Mouse (Mus musculus) gastrocnemius, adult 8-10 months (tissue): ENCODE data around the gene Lcp2. TPM values are rescaled to one million over a fixed set of nuclear protein-coding genes. Genes with fewer than 3 reads are reported as not detected.
"Not testable (repeated sequence)": the region's sequence is repeated elsewhere in the genome, so short reads cannot be mapped to it uniquely, and the experiment has no call there.

Experiments used
- DNase-seq, 2 experiments: peaks; one replicate each; pipeline ENCODE4 v3.0.0; 2022; ENCODE audit warnings: low spot score in 2 of 2
- total RNA-seq, 4 experiments: library from RNA; stranded (reverse); gene quantifications; 2 replicates each; pipeline ENCODE4 v1.2.4; 2022

Gene Lcp2
- total RNA-seq, 4 experiments from 2014 or later = 0.19 to 0.62 (median 0.36) TPM

DNA sequence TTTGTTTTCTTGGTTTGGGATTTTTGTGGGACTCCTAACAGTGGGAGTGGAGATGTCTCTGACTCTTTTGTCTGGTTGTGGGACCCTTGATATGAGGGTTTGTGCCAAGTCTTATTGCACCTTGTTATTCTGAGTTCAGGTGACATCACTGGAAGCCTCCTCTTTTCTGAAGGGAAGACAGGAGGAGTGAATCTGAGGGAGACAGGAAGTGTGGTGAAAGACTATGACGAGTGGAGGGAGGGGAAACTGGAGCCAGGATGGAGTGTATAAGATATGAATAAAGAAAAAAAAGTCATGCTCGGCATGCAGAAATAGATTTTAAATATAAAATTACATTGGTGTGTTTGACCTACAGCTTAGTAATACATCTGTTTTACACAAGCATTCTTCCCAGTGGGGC, 37.9 kb downstream of the Lcp2 start:
- no peak for DNase-seq

DNA sequence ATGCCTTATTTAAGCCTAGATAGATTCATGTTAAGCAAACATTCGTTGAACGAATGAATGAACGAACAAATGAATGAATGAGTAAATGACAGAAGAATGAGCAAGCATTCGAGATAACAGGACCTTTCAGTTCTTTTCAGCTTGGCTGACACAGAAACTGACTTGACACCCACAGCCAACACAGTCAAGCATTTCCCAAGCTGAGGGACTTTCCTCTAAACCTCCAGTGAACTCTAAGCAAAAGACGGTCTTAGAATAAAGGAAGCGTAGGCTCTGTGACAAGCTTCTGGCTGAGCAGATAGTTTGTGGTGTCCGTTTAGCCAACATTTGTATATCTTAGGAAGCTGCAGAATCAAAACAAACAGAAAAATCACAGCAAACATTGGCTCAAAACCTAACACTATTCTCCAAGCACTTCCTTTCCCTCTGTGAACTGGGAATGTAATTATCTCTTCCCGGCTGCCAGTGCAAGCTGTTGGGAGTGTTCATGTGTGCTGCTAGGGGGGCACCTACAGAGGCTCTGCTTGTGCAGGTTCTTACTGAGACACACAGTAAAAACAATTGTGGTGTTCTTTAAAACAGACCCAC, 39.5 kb downstream of the Lcp2 start:
- DNase-seq = no peak

DNA sequence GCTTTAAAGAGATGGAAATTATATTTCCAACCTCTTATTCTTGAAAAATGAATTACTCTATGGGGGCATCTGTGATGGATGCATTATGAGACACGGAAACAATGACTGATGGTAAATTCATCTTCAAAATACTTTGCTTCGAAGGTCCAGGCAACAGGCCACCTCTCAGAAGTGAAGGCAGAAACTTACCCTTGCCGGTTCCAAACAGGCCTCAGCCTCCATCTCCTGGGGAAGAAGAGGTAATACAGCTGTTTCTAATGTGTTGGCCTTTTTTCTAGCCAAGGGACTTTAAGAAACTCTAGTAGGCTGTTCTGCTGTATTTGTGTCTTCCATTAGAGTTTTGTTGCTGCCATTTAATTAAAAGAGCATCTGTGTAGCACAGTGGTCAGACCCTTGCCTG, 40.3 kb downstream of the Lcp2 start:
- DNase-seq = no peak

DNA sequence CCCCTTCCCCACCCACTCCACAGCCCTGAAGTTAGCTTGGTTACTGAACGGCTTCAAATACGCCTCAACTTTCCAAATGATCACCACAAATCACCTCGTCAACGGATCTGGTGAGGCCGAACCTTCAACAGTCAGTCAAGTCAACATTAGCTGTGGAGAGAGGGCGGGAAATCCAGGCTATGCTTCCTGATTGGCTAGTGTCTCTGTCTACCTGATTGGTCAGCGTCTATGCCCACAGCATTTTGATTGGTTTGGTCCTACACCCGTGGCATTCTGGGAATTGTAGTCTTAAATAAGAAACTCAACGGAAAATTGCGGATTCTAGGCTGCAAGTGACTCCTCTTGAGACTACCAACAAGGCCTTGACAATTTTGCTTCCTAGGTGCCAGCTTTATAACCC, 51.7 kb downstream of the Lcp2 start, which contains the start of gene 4930469K13Rik:
4930469K13Rik (minus strand) TSS at position 133 of the 400 bp plus-strand sequence.
- no peak for DNase-seq

DNA sequence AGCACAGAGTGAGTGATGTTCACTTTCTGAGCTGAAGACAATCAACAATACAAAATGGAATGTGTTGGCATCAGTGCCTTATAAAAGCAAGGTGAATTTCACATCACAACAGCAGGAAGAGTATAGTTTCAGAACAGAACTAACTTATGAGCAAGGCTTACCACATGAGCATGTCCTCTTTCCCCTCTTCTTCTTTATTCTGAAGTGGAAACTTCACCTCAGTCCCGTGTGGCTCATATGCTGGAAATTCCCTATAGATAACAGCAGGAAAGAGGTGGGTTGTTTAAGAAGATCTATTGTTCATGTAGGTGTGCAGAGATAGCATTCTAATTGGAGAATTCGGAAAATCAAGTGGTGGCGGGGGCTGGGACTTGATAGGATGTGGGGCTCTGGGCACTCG, 55.1 kb downstream of the Lcp2 start:
- no peak for DNase-seq

DNA sequence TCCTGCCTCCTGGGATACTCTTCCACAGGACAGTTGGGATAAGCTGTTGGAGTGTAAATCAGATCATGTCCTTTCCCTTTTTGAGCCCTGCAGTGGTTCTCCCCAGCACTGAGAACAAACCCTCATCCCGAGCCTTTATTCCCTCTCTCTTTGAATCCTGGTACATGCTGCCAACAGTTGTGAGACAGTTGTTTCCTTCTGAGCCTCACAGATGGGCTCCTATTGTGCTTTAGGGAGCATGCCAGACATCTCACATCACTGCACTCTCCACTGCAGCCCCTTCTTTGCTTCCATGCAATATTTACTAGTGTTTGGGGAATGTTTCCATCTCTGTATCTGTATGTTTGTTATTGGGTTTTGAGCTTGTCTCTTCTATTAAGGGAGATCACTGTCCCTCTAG, 58.2 kb downstream of the Lcp2 start:
- DNase-seq = no peak

DNA sequence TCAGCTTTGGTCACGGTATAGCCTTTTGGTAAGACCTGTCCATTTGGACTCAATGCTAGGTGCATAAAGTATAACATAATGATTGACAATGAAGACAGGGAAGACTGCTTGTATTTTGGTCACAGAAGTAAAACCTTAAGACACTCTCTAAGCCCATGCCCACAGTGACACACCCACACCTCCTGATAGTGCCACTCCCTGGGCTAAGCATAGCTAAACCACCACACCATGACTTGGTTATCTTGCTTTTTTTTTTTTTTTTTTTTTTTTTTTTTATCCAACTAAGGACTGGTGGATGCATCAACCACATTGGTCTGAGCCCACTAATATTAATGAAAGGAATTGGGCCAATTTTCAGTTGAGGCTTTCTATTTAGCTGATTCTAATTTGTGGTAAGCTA, 62.5 kb downstream of the Lcp2 start:
- DNase-seq = no peak

DNA sequence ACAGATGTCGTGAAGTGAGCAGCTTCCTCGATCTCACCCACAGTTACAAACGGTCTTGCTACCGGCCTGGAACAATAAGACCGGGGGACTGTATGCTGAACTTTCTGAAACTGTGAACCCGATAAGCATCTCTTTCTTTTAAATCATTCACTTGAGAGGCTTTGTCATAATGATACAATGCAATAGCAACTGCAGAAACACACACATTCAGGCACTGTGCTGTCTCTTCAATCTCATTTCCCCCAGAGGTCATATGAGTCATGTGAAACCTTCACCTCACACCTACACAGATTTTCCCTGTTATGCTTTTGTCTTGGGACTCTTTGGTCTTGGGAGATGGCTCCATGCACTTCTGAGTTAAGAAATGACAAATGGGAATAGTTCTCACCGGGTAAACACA, 65.2 kb downstream of the Lcp2 start:
- DNase-seq = no peak

DNA sequence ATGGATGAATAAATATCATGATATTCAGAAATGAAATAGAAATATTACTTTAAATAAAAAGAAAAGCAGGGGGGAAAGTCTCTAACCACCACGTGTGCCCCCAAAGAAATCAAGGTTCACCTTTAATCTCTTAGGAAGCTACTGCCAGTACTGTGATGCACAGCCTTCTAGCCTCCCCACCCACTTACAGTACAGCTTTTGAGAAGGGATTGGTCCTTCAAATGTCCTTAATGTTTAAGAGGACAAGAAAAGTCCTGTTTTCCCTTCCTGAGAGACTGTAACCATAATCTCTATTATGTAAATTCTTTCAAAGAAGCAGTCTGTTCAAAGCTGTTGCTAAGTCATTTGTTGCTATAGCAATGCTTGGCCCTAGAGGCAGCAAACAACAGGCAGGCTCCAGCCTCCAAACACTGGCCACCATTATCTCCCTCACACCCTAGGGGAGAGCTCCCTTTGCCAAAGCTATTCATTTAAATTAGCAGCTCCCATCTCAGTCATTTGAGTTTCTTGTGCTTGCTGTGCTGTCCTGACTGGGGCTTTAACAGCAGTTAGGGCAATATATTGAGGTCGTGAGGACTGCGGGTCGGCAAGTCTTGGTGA, 66.2 kb downstream of the Lcp2 start:
- no peak for DNase-seq

DNA sequence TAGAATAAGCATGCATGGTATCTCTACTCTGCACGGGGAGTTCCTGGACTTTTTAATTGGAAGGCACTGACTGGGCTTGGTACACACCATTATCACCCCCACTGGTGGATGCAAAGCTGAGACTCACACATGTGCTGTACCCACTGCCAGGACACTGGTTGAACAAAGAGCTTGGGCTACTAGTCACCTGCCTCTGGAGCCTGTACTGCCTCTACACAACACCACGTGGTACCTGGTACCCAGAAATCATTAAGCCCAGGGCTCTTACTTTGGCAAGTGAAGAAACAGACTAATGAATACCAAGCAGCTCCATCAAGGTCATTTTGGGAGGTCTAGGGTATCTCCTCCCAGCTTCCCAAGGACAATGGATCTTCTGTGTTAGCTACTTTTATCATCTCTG, 67.0 kb downstream of the Lcp2 start:
- no peak for DNase-seq

DNA sequence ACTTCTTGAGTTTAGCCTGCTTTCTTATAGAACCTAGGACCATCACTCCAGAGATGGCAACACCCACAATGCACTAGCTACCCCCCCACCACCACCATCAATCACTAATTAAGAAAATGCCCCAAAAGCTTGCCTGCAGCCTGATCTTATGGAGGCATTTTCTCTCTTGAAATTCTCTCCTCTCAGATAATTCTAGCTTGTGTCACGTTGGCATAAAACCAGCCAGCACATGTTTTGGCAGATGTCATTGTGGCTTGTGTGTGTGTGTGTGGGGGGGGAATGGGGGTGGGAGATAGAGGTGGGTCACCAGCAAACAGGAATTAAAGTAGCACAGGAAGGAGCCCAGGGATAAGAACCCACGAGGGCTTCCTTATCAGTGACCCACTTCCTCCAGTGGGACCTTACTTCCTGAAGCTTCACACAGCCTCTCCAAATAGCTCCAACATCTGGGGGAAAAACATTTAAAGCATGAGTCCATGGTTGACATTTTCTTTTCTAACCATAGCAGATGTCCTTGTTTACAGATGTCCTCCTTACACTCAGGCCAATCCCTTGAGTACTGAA, 69.9 kb downstream of the Lcp2 start:
- DNase-seq = no peak

DNA sequence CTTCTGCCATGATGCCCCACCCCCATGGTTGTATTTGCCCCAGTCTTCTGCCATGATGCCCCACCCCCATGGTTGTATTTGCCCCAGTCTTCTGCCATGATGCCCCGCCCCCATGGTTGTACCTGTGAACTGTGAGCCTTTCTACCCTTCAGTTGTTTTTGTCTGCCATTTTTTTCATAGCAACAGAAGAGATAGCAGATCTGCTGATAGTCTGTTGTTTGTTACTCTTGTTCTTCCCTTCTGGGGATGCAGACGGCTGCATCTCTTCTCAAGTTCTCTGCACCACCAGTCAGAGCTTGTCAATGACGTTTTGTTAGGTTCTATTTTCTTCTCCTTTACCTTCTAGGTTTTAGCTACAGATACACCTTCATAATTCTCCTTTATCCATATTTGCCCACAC, 70.9 kb downstream of the Lcp2 start:
- no peak for DNase-seq

DNA sequence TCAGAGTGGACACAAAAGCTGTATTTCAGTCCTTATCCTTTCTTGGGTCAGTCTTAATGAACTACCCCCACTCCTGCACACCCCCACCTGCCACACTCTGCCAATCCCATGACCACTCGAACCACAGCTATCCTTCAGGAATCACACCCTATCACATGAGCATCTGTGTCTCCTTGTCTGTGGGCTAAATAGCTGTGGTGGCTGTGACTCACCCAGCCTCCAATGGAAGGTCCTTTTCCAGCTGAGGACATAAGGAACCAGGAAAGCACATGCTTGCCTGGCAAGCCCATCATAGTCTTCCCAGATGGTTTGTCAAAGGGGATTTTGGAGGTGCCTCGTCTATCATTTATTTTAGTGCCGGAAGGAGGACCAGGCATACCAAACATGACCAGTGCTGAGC, 71.6 kb downstream of the Lcp2 start:
- DNase-seq = no peak

DNA sequence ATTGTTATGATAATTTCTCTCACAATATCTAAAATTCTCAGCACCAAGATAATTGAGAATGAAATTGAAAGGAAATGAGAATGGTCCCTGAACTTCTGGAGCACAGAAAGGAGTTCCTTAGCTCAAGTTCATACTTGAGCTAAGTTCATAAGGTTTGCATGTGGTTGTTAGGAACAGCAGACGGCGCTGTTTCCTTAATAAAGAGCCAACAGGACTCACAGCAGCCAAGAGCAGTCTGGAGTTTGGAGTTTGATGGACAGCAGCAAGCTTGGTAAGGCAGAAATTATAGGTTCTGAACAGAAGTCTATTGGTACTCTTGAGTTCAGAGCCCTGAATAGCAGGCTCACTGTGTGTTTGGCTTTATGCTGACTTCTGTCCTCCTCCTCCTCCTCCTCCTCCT, 76.4 kb downstream of the Lcp2 start:
- DNase-seq = no peak

DNA sequence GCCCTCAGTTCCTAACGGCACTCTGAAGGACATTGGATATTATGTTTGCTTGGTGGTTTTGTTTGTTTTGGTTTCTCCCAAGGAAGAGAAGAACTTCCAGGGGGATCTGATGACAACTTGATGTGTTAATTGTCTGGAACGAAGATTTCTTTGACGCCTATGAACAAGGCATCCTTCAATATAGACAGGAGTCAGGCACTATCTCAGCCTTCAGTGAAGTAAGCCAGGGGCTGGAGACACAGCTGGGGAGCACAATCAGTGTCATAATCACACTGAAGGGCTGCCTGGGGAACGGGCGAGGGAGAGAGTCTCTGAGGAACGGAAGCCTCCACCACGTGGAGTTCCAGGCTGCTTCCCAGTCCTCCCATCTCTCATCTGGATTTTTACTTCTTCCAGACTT, 78.1 kb downstream of the Lcp2 start:
- DNase-seq = no peak

DNA sequence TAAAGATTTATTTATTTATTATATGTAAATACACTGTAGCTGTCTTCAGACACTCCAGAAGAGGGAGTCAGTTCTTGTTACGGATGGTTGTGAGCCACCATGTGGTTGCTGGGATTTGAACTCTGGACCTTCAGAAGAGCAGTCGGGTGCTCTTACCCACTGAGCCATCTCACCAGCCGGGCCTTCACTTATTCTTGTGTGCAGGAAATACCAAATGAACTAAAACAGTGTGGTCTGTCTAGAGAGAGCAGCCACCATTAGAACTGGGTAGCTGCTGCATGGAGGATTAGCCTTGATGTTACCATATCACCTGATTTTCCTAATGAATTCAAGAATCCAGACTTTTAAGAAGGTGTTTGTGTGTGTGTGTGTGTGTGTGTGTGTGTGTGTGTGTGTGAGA, 79.0 kb downstream of the Lcp2 start:
- DNase-seq = not testable (repeated sequence)

DNA sequence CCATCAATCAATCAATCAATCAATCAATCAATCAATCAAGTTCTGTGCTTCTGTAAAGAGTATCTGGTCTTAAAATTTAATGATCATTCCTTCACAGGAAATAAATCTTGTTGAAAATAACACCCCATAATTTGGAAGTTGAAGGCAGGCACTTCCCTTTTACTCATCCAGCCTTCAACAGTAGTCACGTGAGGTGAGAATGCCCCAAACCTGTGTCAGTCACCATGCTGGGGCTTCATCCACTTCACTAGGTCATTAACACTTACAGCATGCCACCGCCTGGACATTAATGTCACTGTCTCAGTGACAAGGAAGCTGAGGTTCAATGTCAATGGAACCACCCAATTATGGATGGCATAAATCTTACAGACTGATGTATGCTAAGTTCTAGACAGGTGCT, 81.7 kb downstream of the Lcp2 start:
- no peak for DNase-seq

DNA sequence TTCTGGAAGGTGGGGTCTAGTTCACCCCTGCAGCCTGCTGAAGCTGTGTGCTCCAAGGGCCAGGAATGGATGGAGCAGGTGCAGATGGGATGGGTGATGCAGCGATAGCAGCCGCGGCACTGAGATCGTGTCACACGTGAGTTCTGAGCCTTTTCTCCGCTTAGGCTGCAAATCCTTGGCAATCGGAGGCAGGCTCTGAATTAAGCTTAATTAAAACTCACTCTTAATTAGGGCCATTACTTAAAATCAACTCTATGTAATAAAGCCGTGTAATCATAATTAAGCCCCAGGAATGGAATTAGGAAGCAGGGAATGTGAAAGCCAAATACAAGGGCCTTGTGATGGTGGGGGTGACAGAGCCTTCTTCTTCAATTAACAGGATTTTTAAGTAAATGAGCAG, 92.6 kb downstream of the Lcp2 start:
- no peak for DNase-seq

Other genes with a start within 250 kb of the Lcp2 start
- under 1 TPM; 0.12 to 0.31 (median 0.15) TPM for gene Kcnmb1, start 83.9 kb upstream of the Lcp2 start, total RNA-seq
- not detected for gene Kcnip1, start 53.8 kb upstream of the Lcp2 start, total RNA-seq
- gene 4930469K13Rik, start 51.6 kb downstream of the Lcp2 start, total RNA-seq = not detected
- gene Foxi1, start 161.2 kb downstream of the Lcp2 start, total RNA-seq = not detected